Mouse (Mus musculus): ENCODE results near the gene Syt7.

GRCm38 (mm10) chr19:10393874-10394500 is 5.1 kb downstream of the Syt7 start:
- no peak for TF ChIP-seq CTCF (IDR thresholded peaks at IDR 0.05; ENCODE audit: insufficient read depth, low read length)
- TF ChIP-seq POLR2A (IDR thresholded peaks at IDR 0.05; ENCODE audit: borderline replicate concordance, extremely low read depth, low read depth, low read length) = no peak
